Mouse (Mus musculus) lung, postnatal 10 days (tissue): ENCODE results near the gene Hist1h2bq.
"Not testable (repeated sequence)": the region's sequence is repeated elsewhere in the genome, so short reads cannot be mapped to it uniquely, and the experiment has no call there.

Experiments used
- DNase-seq: peaks from one replicate; pipeline ENCODE4 v3.0.0; 2021

Gene Hist1h2bq

GRCm38 (mm10) chr13:21787760-21788593 lies 22.0 kb downstream of the Hist1h2bq start:
- DNase-seq = no peak

DNA sequence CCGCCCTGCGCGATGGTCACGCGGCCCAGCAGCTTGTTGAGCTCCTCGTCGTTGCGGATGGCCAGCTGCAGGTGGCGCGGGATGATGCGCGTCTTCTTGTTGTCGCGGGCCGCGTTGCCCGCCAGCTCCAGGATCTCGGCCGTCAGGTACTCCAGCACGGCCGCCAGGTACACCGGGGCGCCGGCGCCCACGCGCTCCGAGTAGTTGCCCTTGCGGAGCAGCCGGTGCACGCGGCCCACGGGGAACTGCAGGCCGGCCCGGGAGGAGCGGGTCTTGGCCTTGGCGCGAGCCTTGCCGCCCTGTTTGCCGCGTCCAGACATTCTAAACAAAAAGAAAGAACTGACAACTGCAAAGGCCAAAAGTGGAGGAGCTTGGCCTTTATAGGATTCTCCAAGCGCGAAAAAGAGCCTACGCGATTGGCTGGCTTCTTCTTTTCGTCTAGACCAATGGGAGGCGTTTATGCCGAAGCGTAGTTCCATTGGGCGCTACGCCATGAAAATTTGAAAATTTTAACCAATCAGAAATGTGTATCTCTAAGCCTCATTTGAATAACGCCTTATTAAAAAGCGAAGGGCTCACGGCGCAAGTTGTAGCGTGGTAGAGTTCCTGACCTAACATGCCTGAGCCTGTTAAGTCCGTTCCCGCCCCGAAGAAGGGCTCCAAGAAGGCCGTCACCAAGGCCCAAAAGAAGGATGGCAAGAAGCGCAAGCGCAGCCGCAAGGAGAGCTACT lies 22.9 kb downstream of the Hist1h2bq start, which contains the start of the genes Hist1h2an and Hist1h2bp:
Hist1h2an (minus strand) TSS at position 320 of the 731 bp plus-strand sequence.
Hist1h2bp (plus strand) TSS at position 563 of the 731 bp plus-strand sequence.
- DNase-seq = peak; percentile 96

DNA sequence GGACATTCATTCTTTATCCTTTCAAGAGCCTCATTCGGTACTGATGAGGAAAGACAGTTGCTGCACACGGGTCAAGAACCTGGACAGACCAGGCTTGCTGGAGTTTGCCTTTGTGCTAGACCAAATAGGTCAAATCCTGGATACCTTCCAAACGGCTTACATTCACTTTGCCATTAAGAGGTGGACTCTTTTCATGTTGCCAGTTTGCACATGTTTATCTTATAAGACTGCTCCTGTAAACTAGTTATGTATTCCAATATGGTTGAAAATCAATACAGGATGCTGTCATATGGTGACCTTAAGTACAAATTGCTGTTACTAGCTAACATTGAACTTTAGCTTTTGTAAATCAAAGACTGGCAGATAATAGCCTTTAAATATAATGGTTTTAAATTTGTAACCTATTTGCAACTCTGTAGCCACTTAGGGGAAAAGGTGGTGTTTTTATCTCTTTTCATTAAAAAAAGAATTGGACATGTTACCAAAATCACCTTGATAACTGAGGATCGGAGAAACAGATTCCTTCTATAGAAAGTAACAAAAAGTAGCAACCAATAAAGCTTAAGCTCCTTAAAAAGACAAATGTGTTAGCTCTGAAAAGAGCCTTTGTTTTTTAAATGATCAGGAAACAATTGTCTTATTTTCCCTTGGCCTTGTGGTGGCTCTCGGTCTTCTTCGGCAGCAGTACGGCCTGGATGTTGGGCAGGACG lies 23.7 kb downstream of the Hist1h2bq start:
- DNase-seq = no peak

GRCm38 (mm10) chr13:21784311-21784710 lies 25.7 kb downstream of the Hist1h2bq start:
- no peak for DNase-seq

DNA sequence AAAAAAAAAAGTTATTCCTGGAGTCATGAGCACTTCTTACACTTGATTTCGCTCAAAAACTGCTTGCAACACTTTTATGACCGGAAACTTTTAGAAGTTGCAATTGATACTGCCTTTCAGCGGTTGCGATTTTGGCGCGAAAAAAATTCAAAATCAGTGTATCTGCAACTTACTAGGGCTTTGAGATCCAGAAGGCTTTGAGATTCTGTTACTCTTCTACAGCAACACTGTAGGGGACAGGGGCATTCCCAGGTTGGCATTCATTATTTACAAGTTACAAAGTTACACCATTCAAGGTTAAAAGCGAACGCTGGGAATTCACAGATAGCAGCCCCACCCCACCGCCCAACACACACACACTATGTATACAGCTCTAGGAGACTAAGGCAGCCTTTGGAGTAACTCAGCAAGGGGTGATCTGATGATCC lies 26.2 kb downstream of the Hist1h2bq start:
- DNase-seq = peak; percentile 35

GRCm38 (mm10) chr13:21783255-21783617 lies 26.8 kb downstream of the Hist1h2bq start, which contains the start of gene Hist1h3i:
TSS of gene Hist1h3i (minus strand) at chr13:21783370.
- DNase-seq = peak; percentile 63

- not testable (repeated sequence) for DNase-seq
These were observed 27.4 kb downstream of the Hist1h2bq start for GRCm38 (mm10) chr13:21782361-21783254.

DNA sequence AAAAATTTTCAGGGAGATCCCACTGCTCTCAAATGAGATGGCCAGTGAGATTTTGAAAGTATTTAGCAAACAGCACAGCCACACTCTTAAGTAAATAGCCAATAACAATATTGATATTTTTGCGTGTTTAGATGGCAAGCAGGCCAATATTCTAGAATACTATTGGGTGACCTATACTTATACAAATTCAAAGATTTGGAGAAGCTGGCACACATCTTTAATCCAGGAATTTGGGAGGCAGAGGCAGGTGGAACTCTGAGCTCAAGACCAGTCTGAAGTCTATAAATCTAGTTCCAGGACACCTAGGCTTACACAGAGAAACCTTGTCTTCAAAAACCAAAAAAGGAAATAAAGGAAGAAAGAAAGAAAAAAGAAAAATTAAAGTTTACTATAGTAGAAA lies 28.4 kb downstream of the Hist1h2bq start:
- DNase-seq = no peak

GRCm38 (mm10) chr13:21781021-21781555 lies 28.9 kb downstream of the Hist1h2bq start:
- DNase-seq = no peak

- peak; percentile 58 for DNase-seq
These were observed 29.9 kb downstream of the Hist1h2bq start, which contains the start of gene Hist1h1b for GRCm38 (mm10) chr13:21779767-21780731. TSS of gene Hist1h1b (minus strand) at chr13:21780625.

DNA sequence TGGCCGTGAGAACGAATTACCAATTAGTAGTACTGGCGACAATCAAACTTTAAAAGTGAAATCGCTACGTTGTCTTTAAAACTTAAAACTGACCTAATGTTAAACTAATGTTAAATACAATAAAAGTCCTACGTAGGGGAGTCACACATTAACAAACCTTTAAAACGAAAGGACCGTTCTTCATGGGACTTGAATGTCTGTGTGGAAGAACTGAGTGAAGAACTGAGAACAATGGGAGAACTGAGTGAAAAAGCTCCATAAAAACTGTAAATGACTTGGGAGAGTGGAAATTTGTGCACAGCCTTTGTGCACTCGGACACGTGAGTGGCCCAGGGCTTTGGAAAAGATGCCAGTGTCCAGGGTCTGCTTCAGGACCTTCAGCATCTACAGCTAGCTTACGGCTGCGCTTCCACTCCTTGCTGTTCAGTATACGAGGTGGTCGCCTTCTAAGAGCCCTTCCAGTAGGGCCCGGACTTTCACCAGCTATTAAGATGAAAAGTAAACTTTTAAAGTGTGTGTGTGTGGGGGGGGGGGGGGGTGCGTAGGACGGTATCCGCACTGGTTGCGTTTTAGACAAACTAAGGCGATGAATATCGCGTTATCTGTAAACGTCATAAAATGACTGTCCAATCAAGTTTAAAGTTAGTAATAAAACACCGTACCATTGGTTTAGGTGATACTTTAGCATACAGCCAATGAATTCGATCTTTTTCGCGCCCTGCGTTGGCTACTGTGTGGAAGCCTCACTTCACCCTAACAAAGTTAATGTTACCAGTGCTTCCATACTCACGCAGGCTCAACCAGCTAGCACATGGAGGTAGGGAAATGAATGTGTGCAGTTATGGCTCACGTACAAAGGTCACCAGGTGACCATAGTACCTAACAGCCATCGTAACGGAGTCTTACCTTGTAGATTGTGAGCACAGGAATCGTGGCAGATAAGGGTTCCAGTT lies 30.9 kb downstream of the Hist1h2bq start:
- peak; percentile 83 for DNase-seq
